Mouse (Mus musculus): ENCODE measurements at regions not wholly inside any gene's neighbourhood (a gene's known extent, or its start where the extent isn't known, plus 50 kb on each side); places are given as distances from the start of the nearest gene placed in this dataset.
"Not testable (repeated sequence)": the region's sequence is repeated elsewhere in the genome, so short reads cannot be mapped to it uniquely, and the experiment has no call there.

DNA sequence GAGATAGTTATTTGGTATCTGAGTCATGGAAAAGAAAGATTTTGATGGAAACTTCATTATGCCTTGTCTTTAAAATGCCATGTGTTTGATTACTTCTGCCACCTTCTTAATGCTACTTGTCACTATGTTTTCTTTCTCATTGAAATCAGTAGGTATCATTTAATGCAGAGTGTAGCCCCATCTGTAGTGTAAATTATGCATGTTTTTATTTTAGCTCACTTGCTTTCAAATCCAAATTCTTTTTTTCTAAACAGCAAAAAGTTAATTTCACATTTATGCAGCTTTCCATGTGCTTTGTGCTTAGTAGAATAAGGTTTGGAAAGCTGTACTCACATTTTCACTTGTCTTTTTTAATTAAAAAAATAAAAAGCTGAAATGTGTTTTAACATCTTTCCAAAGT is 748.0 kb upstream of the Epha7 start:
- intact Hi-C loops (cut with DNase I; ENCODE audit: low total_unique reads) = no loop called here
- no peak for DNase-seq

DNA sequence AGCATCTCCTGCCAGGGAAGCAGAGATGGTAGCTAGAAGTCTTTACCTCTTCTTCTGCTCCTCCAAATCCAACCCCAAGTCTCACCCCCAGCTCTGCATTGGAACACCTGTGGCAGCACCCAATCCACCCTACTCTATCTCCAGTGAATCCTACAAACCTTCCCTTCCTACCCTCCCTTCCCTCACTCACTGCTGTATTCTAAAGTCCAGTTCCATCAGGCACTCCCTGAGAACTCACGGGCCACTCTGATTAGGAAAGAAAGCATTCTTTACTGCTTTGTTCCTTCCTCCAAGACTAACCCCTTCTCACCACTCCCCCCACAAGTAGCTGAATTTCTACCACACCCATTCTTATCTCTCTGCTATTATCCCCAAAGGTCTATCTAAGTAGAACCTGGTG is 747.1 kb upstream of the Epha7 start:
- intact Hi-C loops (cut with DNase I; ENCODE audit: low total_unique reads) = no loop called here
- no peak for DNase-seq

- intact Hi-C loops (cut with DNase I; ENCODE audit: low total_unique reads) = no loop called here
- DNase-seq = no peak
Observed at GRCm38 (mm10) chr4:28079030-28079429, 733.9 kb upstream of the Epha7 start.

GRCm38 (mm10) chr4:28092854-28093253 is 720.1 kb upstream of the Epha7 start:
- no peak for DNase-seq
- intact Hi-C loops (cut with DNase I; ENCODE audit: low total_unique reads) = no loop called here

DNA sequence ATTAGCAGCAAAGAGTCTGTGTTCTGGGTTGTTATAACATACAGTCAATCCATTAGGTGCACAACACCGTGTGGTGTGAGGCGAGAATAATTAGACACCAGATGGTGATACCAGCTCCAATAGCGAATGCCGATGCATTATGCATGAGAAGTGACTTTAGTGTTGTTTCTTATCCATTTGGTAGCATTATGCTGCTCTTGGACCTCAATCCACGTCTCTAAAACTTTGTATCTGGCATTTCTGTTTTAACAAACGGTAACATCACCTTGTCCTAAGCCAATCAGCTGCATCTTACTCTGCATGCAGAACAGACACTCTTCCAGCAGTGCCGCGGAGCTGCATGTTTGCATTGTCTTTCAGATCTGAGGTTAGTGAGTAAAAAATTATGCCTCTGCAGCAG is 669.8 kb upstream of the Epha7 start:
- intact Hi-C loops (cut with DNase I; ENCODE audit: low total_unique reads) = no loop called here
- DNase-seq = no peak

- no peak for DNase-seq
- intact Hi-C loops (cut with DNase I; ENCODE audit: low total_unique reads) = no loop called here
Observed at GRCm38 (mm10) chr4:28155116-28155515, 657.8 kb upstream of the Epha7 start.

DNA sequence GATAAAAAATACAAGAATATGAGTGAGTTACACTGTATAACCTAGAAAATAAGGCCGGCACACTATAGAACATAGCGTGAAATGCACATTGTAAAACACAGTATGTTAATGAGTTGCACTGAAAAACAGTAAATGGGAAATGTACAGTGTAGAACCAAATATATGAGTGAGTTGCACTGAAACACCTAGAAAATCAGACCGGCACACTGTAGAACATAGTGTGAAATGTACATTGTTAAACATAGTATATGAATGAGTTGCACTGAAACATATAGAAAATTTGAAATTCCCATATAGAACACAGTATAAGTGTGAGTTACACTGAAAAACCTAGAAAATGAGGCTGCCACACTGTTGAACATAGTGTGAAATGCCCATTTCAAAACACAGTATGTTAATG is 636.2 kb upstream of the Epha7 start:
- DNase-seq = peak; percentile 7
- intact Hi-C loops (cut with DNase I; ENCODE audit: low total_unique reads) = no loop called here

DNA sequence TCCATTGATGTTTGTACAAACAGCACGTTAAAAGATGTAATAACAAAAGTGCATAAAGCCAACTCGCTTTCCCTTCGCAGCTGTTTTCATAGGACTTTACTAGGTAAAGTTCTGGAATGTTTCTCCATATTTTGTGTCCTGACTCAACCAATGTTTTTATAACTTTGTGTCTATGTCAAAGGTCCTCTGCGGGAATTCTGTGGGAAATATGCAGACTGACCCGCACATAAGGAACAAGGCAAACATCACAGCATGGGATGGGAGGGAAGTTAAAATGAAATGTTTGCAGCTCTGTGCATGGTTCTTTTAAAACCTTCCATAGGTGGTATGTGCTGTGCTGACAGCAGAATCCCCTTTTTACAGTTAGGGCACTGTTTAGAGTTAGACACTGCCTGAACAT is 622.1 kb upstream of the Epha7 start:
- intact Hi-C loops (cut with DNase I; ENCODE audit: low total_unique reads) = no loop called here
- no peak for DNase-seq

DNA sequence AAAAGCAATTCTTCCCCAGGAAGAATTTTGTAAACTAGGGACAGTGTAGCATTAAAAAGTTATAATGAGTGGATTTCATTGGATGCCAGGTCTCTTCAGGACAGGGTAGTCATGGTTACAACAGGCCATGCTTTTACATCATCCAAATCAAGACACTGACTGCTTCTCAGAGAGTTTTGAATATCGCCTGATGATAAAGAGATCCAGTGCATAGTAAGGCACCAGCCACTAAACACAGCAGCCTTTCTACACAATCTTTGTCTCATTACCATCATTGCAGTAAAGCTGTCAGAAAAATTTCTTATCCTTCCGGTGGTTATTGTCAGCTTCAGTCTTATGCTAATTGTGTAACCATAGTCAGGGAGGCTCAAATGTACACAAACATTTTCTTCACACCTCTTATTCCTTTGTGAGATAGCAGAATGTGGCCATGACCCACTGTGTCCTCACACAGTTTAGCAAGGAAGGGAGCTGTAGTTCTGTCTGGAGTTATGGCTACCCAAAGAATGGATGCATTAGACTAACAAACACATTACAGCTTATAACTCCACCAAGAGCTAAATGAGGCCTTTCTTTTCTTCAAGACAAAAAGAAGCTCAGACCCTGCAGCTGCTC is 585.2 kb upstream of the Epha7 start:
- intact Hi-C loops (cut with DNase I; ENCODE audit: low total_unique reads) = no loop called here
- no peak for DNase-seq

- DNase-seq; intact Hi-C loops (cut with DNase I; ENCODE audit: low total_unique reads): not testable (repeated sequence)
Observed at GRCm38 (mm10) chr4:28235516-28235915, 577.4 kb upstream of the Epha7 start.

DNA sequence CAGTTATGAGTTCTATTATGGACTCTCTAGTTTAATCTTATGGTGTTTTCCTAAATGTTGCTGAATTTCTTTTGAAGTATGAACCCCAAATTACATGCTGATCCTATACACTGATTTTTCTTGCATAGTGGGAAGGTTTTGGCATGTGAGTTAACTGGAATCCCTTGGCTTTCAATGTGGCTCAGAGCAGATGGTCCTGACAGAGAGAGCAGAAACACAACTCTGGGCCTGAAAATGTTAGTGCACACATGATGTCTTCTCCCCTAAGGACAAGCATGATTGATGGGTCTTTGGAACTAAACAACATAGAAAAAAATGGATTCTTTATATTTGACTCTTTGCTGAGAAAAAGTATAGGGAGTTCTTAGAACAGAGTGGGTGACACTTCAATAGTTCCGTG is 570.7 kb upstream of the Epha7 start:
- no peak for DNase-seq
- intact Hi-C loops (cut with DNase I; ENCODE audit: low total_unique reads) = no loop called here
